Mouse (Mus musculus): Measurements from ENCODE around the gene Wfikkn1.

- TF ChIP-seq CTCF (IDR thresholded peaks at IDR 0.05; ENCODE audit: low read depth, low read length) (no peak), POLR2A (IDR thresholded peaks at IDR 0.05; ENCODE audit: borderline replicate concordance, low read depth, low read length) (no peak)
These were observed 37.5 kb upstream of the Wfikkn1 start for GRCm38 (mm10) chr17:25918037-25918750.
